Mouse (Mus musculus) MEL-GATA-1-ER (cell line): ENCODE data around the gene Acvr1b.
A peak's percentile ranks its signal among the peaks of the same experiment; 100 is the strongest.

Source experiments
- DNase-seq: peaks from one replicate; pipeline ENCODE4 v3.0.0-alpha.2; 2012; ENCODE audit warnings: low read depth; ENCODE audit errors: extremely low read depth

The Acvr1b gene

GRCm38 (mm10) chr15:101175131-101175460 lies 1.2 kb downstream of the Acvr1b start:
- DNase-seq, result no peak

GRCm38 (mm10) chr15:101175613-101176283 lies 1.9 kb downstream of the Acvr1b start:
- DNase-seq, result no peak

GRCm38 (mm10) chr15:101176284-101176680 lies 2.4 kb downstream of the Acvr1b start:
- no peak for DNase-seq

- peak; percentile 51 for DNase-seq
Measured at GRCm38 (mm10) chr15:101176795-101177691, 3.2 kb downstream of the Acvr1b start.

GRCm38 (mm10) chr15:101180363-101181105 lies 6.7 kb downstream of the Acvr1b start:
- no peak for DNase-seq

- no peak for DNase-seq
Measured at GRCm38 (mm10) chr15:101181106-101181466, 7.2 kb downstream of the Acvr1b start.

GRCm38 (mm10) chr15:101181500-101181899 lies 7.6 kb downstream of the Acvr1b start:
- DNase-seq, result no peak

- no peak for DNase-seq
Measured at GRCm38 (mm10) chr15:101182676-101183075, 8.8 kb downstream of the Acvr1b start.

GRCm38 (mm10) chr15:101184300-101184699 lies 10.4 kb downstream of the Acvr1b start:
- DNase-seq, result no peak

GRCm38 (mm10) chr15:101185549-101185948 lies 11.7 kb downstream of the Acvr1b start:
- no peak for DNase-seq

GRCm38 (mm10) chr15:101187907-101188306 lies 14.0 kb downstream of the Acvr1b start:
- DNase-seq, result no peak

- DNase-seq, result no peak
Measured at GRCm38 (mm10) chr15:101189981-101190761, 16.3 kb downstream of the Acvr1b start.

GRCm38 (mm10) chr15:101190762-101191150 lies 16.9 kb downstream of the Acvr1b start:
- peak; percentile 54 for DNase-seq

- DNase-seq, result peak; percentile 68
Measured at GRCm38 (mm10) chr15:101191459-101192259, 17.8 kb downstream of the Acvr1b start.

- DNase-seq, result no peak
Measured at GRCm38 (mm10) chr15:101192260-101192640, 18.4 kb downstream of the Acvr1b start.

GRCm38 (mm10) chr15:101192651-101193050 lies 18.8 kb downstream of the Acvr1b start:
- DNase-seq, result no peak

- no peak for DNase-seq
Measured at GRCm38 (mm10) chr15:101193971-101194370, 20.1 kb downstream of the Acvr1b start.

- peak; percentile 77 for DNase-seq
Measured at GRCm38 (mm10) chr15:101194951-101195823, 21.3 kb downstream of the Acvr1b start.

GRCm38 (mm10) chr15:101196079-101196795 lies 22.4 kb downstream of the Acvr1b start:
- no peak for DNase-seq
